Mouse (Mus musculus) testis, adult 2 months (tissue): ENCODE measurements around the gene Trip13. TPM values are rescaled to one million over a fixed set of nuclear protein-coding genes. Genes with fewer than 3 reads are reported as not detected.

Experiments used
- H3K27ac ChIP-seq: fragments of 200-500 bp; 2 replicates; pipeline ENCODE4 v1.5.1; 2012; ENCODE audit warnings: low read depth, low read length; ENCODE audit not compliant: control insufficient read depth, insufficient read depth
- H3K27me3 ChIP-seq: fragments of 200-500 bp; 2 replicates; pipeline ENCODE4 v1.6.1; 2012; ENCODE audit warnings: mild to moderate bottlenecking, low read length, moderate library complexity; ENCODE audit not compliant: control insufficient read depth, insufficient read depth
- H3K36me3 ChIP-seq: fragments of 200-500 bp; 2 replicates; pipeline ENCODE4 v1.6.1; 2012; ENCODE audit warnings: mild to moderate bottlenecking, low read length; ENCODE audit not compliant: control insufficient read depth, insufficient read depth
- H3K4me1 ChIP-seq: fragments of 200-500 bp; 2 replicates; pipeline ENCODE4 v1.6.1; 2012; ENCODE audit warnings: low read length; ENCODE audit not compliant: control insufficient read depth, insufficient read depth
- H3K4me3 ChIP-seq: fragments of 200-500 bp; 2 replicates; pipeline ENCODE4 v1.5.1; 2012; ENCODE audit warnings: low read depth, mild to moderate bottlenecking, low read length, moderate library complexity, mixed read lengths; ENCODE audit not compliant: control insufficient read depth
- CTCF ChIP-seq: fragments of 200-500 bp; IDR thresholded peaks from 2 replicates; pipeline ENCODE4 v1.5.1; 2012; ENCODE audit warnings: low read depth, mild to moderate bottlenecking, inconsistent platforms, low read length, moderate library complexity; ENCODE audit not compliant: control insufficient read depth, insufficient read depth, insufficient replicate concordance
- POLR2A ChIP-seq: fragments of 200-500 bp; IDR thresholded peaks from 2 replicates; pipeline ENCODE4 v1.6.1; 2012; ENCODE audit warnings: low read depth, mild to moderate bottlenecking, inconsistent platforms, low read length, moderate library complexity; ENCODE audit not compliant: control insufficient read depth
- polyA plus RNA-seq: library from polyadenylated mRNA; depleted of rRNA; stranded (reverse); fragments of >200 nt; gene quantifications from 2 replicates; pipeline ENCODE4 v1.2.3, GENCODE M21; 2012

The Trip13 gene
- polyA plus RNA-seq, 1 experiment = 5.0 TPM

GRCm38 (mm10) chr13:73960117-73960652 is 22.6 kb upstream of the Trip13 start:
- Histone ChIP-seq H3K4me3 (no peak overlapping the region), H3K27ac (no peak overlapping the region), H3K27me3 (no peaks in the 10 kb centered on the region), H3K36me3 (no peaks in the 10 kb centered on the region; the same call in 1 of the 2 replicates), H3K4me1 (no peaks in the 10 kb centered on the region)
- TF ChIP-seq CTCF = no peak
- no peak for TF ChIP-seq POLR2A

- Histone ChIP-seq H3K27ac (no peak overlapping the region), H3K4me3 (no peak overlapping the region), H3K27me3 (no peaks in the 10 kb centered on the region), H3K4me1 (no peaks in the 10 kb centered on the region), H3K36me3 (peaks cover 1% of the 10 kb centered on the region; the same call in 1 of the 2 replicates)
- TF ChIP-seq CTCF (no peak), POLR2A (no peak)
Measured at GRCm38 (mm10) chr13:73955531-73955930, 17.9 kb upstream of the Trip13 start.

GRCm38 (mm10) chr13:73954666-73955065 is 17.1 kb upstream of the Trip13 start:
- no peak for TF ChIP-seq CTCF
- TF ChIP-seq POLR2A = no peak

GRCm38 (mm10) chr13:73953551-73954130 is 16.1 kb upstream of the Trip13 start:
- peaks cover 1% of the 10 kb centered on the region; the same call in 1 of the 2 replicates for H3K36me3 ChIP-seq
- no peak overlapping the region for H3K4me3 ChIP-seq
- no peaks in the 10 kb centered on the region for H3K27me3 ChIP-seq
- TF ChIP-seq POLR2A = no peak
- TF ChIP-seq CTCF = no peak
- H3K27ac ChIP-seq = no peak overlapping the region
- no peaks in the 10 kb centered on the region for H3K4me1 ChIP-seq

More at GRCm38 (mm10) chr13:73954666-73955065, 17.1 kb upstream of the Trip13 start:
- Histone ChIP-seq H3K4me3 (no peak overlapping the region), H3K4me1 (no peaks in the 10 kb centered on the region), H3K27ac (no peak overlapping the region), H3K36me3 (peaks cover 1% of the 10 kb centered on the region; the same call in 1 of the 2 replicates), H3K27me3 (no peaks in the 10 kb centered on the region)

GRCm38 (mm10) chr13:73944606-73945005 is 7.0 kb upstream of the Trip13 start:
- H3K4me3 ChIP-seq = no peak overlapping the region
- no peak for TF ChIP-seq CTCF
- no peak for TF ChIP-seq POLR2A
- no peaks in the 10 kb centered on the region for H3K4me1 ChIP-seq
- H3K27ac ChIP-seq = no peak overlapping the region
- peaks cover 1% of the 10 kb centered on the region for H3K36me3 ChIP-seq
- H3K27me3 ChIP-seq = no peaks in the 10 kb centered on the region

GRCm38 (mm10) chr13:73939101-73939500 is 1.5 kb upstream of the Trip13 start:
- Histone ChIP-seq H3K27ac (no peak overlapping the region), H3K4me1 (peaks cover 7% of the 10 kb centered on the region), H3K27me3 (no peaks in the 10 kb centered on the region), H3K4me3 (peak overlapping the region; percentile 98), H3K36me3 (peaks cover 1% of the 10 kb centered on the region)
- TF ChIP-seq CTCF (no peak), POLR2A (no peak)

GRCm38 (mm10) chr13:73938177-73938560 is 585 bp upstream of the Trip13 start:
- no peak for TF ChIP-seq CTCF
- no peak for TF ChIP-seq POLR2A
- Histone ChIP-seq H3K27me3 (no peaks in the 10 kb centered on the region), H3K27ac (peak overlapping the region; percentile 95), H3K4me1 (peaks cover 7% of the 10 kb centered on the region), H3K36me3 (peaks cover 1% of the 10 kb centered on the region), H3K4me3 (peak overlapping the region; percentile 98)
